Mouse (Mus musculus) E14TG2a.4 (cell line): Measurements from ENCODE around the gene Rala.

Source experiments
- CTCF ChIP-seq: conservative IDR thresholded peaks from 2 replicates; pipeline ENCODE4 v1.5.1; 2014; ENCODE audit warnings: low read length
- NANOG ChIP-seq: IDR thresholded peaks from 2 replicates; pipeline ENCODE4 v1.6.1; 2014; ENCODE audit warnings: borderline replicate concordance, low read length, mixed read lengths

DNA sequence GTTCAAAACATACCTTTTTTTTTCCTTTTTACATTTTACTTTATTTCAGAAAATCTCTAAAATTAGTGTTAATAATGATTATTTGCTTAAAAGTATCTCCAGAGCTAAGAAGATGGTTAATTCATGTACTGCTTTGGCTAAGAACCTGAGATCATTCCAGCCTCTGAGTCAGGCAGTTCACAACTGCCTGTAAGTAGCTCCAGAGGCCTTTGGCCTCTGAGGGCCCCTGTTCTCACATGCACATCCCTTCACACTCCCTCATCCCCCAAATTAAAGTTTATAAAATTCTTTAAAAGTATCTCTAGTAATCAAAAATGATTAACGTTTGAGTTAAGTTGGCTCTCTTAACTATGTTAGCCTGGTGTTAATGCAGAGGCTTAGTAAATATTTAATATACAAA is 31.4 kb upstream of the Rala start:
- TF ChIP-seq NANOG (no peak), CTCF (no peak)
